Mouse (Mus musculus): Measurements from ENCODE around the gene Lmln. TPM values are rescaled to one million over a fixed set of nuclear protein-coding genes. Genes with fewer than 3 reads are reported as not detected.
A peak's percentile ranks its signal among the peaks of the same experiment; 100 is the strongest.

Gene Lmln
- polyA plus RNA-seq, 1 experiment from 2014 or later, result 4.0 TPM

GRCm38 (mm10) chr16:33062682-33063131 lies 386 bp downstream of the Lmln start:
- WGBS, result under 1% methylated on average over 32 of the region's 35 CpGs
- H3K27me3 ChIP-seq (ENCODE audit: control insufficient read depth, insufficient read depth, low read depth, low read length), result no peaks in the 10 kb centered on the region
- ATAC-seq (ENCODE audit: low read depth), result peak; percentile 61
- peak overlapping the region; percentile 89 for H3K4me2 ChIP-seq (ENCODE audit: low read depth, low read length)
- peaks cover 18% of the 10 kb centered on the region for H3K4me1 ChIP-seq (replicated peaks; ENCODE audit: control insufficient read depth, insufficient read depth, low read length)
- H3K27ac ChIP-seq (ENCODE audit: low read length), result peak overlapping the region; percentile 85
- peak overlapping the region; percentile 81 for H3K4me3 ChIP-seq (ENCODE audit: low read length)
- H3K36me3 ChIP-seq (ENCODE audit: control insufficient read depth, insufficient read depth, low read length), result peaks cover 22% of the 10 kb centered on the region
- peak overlapping the region; percentile 76 for H3K9ac ChIP-seq (ENCODE audit: low read length)
- no peaks in the 10 kb centered on the region for H3K9me3 ChIP-seq (ENCODE audit: control insufficient read depth, low read length)

GRCm38 (mm10) chr16:33063267-33063666 lies 946 bp downstream of the Lmln start:
- Histone ChIP-seq H3K9ac (ENCODE audit: low read length) (peak overlapping the region; percentile 76), H3K27ac (ENCODE audit: low read length) (peak overlapping the region; percentile 85; the same call in 1 of the 2 replicates), H3K36me3 (ENCODE audit: control insufficient read depth, insufficient read depth, low read length) (peaks cover 22% of the 10 kb centered on the region), H3K4me1 (replicated peaks; ENCODE audit: control insufficient read depth, insufficient read depth, low read length) (peaks cover 13% of the 10 kb centered on the region), H3K4me3 (ENCODE audit: low read length) (peak overlapping the region; percentile 81), H3K9me3 (ENCODE audit: control insufficient read depth, low read length) (no peaks in the 10 kb centered on the region), H3K4me2 (ENCODE audit: low read depth, low read length) (peak overlapping the region; percentile 89), H3K27me3 (ENCODE audit: control insufficient read depth, insufficient read depth, low read depth, low read length) (no peaks in the 10 kb centered on the region)
- 10% methylated on average over 7 of the region's 7 CpGs for WGBS
- ATAC-seq (ENCODE audit: low read depth), result no peak

GRCm38 (mm10) chr16:33064636-33065035 lies 2.3 kb downstream of the Lmln start:
- 76% methylated on average over 9 of the region's 9 CpGs for WGBS
- no peaks in the 10 kb centered on the region for H3K9me3 ChIP-seq (ENCODE audit: control insufficient read depth, low read length)
- ATAC-seq (ENCODE audit: low read depth), result no peak
- no peak overlapping the region for H3K4me2 ChIP-seq (ENCODE audit: low read depth, low read length)
- H3K4me1 ChIP-seq (replicated peaks; ENCODE audit: control insufficient read depth, insufficient read depth, low read length), result peaks cover 10% of the 10 kb centered on the region
- no peak overlapping the region for H3K9ac ChIP-seq (ENCODE audit: low read length)
- H3K27me3 ChIP-seq (ENCODE audit: control insufficient read depth, insufficient read depth, low read depth, low read length), result no peaks in the 10 kb centered on the region
- H3K27ac ChIP-seq (ENCODE audit: low read length), result no peak overlapping the region
- peaks cover 10% of the 10 kb centered on the region for H3K36me3 ChIP-seq (ENCODE audit: control insufficient read depth, insufficient read depth, low read length)
- H3K4me3 ChIP-seq (ENCODE audit: low read length), result no peak overlapping the region

- Histone ChIP-seq H3K4me3 (ENCODE audit: low read length) (no peak overlapping the region), H3K36me3 (ENCODE audit: control insufficient read depth, insufficient read depth, low read length) (peaks cover 4% of the 10 kb centered on the region; the same call in 1 of the 2 replicates), H3K4me1 (replicated peaks; ENCODE audit: control insufficient read depth, insufficient read depth, low read length) (no peaks in the 10 kb centered on the region), H3K27ac (ENCODE audit: low read length) (no peak overlapping the region), H3K9me3 (ENCODE audit: control insufficient read depth, low read length) (no peaks in the 10 kb centered on the region), H3K4me2 (ENCODE audit: low read depth, low read length) (no peak overlapping the region), H3K27me3 (ENCODE audit: control insufficient read depth, insufficient read depth, low read depth, low read length) (no peaks in the 10 kb centered on the region), H3K9ac (ENCODE audit: low read length) (no peak overlapping the region)
- ATAC-seq (ENCODE audit: low read depth), result no peak
These were observed 8.6 kb downstream of the Lmln start for GRCm38 (mm10) chr16:33070928-33071327.

GRCm38 (mm10) chr16:33072871-33073557 lies 10.7 kb downstream of the Lmln start:
- H3K4me2 ChIP-seq (ENCODE audit: low read depth, low read length), result no peak overlapping the region
- H3K9ac ChIP-seq (ENCODE audit: low read length), result no peak overlapping the region
- WGBS, result 83% methylated on average over 6 of the region's 6 CpGs
- peaks cover 4% of the 10 kb centered on the region; the same call in 1 of the 2 replicates for H3K36me3 ChIP-seq (ENCODE audit: control insufficient read depth, insufficient read depth, low read length)
- H3K27me3 ChIP-seq (ENCODE audit: control insufficient read depth, insufficient read depth, low read depth, low read length), result no peaks in the 10 kb centered on the region
- no peaks in the 10 kb centered on the region for H3K4me1 ChIP-seq (replicated peaks; ENCODE audit: control insufficient read depth, insufficient read depth, low read length)
- H3K9me3 ChIP-seq (ENCODE audit: control insufficient read depth, low read length), result no peaks in the 10 kb centered on the region
- H3K4me3 ChIP-seq (ENCODE audit: low read length), result no peak overlapping the region
- no peak for ATAC-seq (ENCODE audit: low read depth)
- H3K27ac ChIP-seq (ENCODE audit: low read length), result no peak overlapping the region

GRCm38 (mm10) chr16:33074967-33075366 lies 12.6 kb downstream of the Lmln start:
- no peak for ATAC-seq (ENCODE audit: low read depth)
- H3K36me3 ChIP-seq (ENCODE audit: control insufficient read depth, insufficient read depth, low read length), result peaks cover 4% of the 10 kb centered on the region; the same call in 1 of the 2 replicates
- WGBS, result 58% methylated on average over 5 of the region's 5 CpGs
- no peaks in the 10 kb centered on the region for H3K4me1 ChIP-seq (replicated peaks; ENCODE audit: control insufficient read depth, insufficient read depth, low read length)
- H3K4me2 ChIP-seq (ENCODE audit: low read depth, low read length), result no peak overlapping the region
- no peak overlapping the region for H3K27ac ChIP-seq (ENCODE audit: low read length)
- no peak overlapping the region for H3K4me3 ChIP-seq (ENCODE audit: low read length)
- no peaks in the 10 kb centered on the region for H3K27me3 ChIP-seq (ENCODE audit: control insufficient read depth, insufficient read depth, low read depth, low read length)
- no peak overlapping the region for H3K9ac ChIP-seq (ENCODE audit: low read length)
- H3K9me3 ChIP-seq (ENCODE audit: control insufficient read depth, low read length), result no peaks in the 10 kb centered on the region

- Histone ChIP-seq H3K4me2 (ENCODE audit: low read depth, low read length) (no peak overlapping the region), H3K9me3 (ENCODE audit: control insufficient read depth, low read length) (no peaks in the 10 kb centered on the region), H3K36me3 (ENCODE audit: control insufficient read depth, insufficient read depth, low read length) (peaks cover 1% of the 10 kb centered on the region; the same call in 1 of the 2 replicates), H3K27me3 (ENCODE audit: control insufficient read depth, insufficient read depth, low read depth, low read length) (no peaks in the 10 kb centered on the region), H3K9ac (ENCODE audit: low read length) (no peak overlapping the region), H3K4me1 (replicated peaks; ENCODE audit: control insufficient read depth, insufficient read depth, low read length) (no peaks in the 10 kb centered on the region), H3K4me3 (ENCODE audit: low read length) (no peak overlapping the region), H3K27ac (ENCODE audit: low read length) (no peak overlapping the region)
- 41% methylated on average over 6 of the region's 6 CpGs for WGBS
- ATAC-seq (ENCODE audit: low read depth), result no peak
These were observed 13.8 kb downstream of the Lmln start for GRCm38 (mm10) chr16:33076078-33076477.

GRCm38 (mm10) chr16:33077069-33077627 lies 14.8 kb downstream of the Lmln start:
- WGBS, result 83% methylated on average over 5 of the region's 5 CpGs
- Histone ChIP-seq H3K9me3 (ENCODE audit: control insufficient read depth, low read length) (no peaks in the 10 kb centered on the region), H3K4me1 (replicated peaks; ENCODE audit: control insufficient read depth, insufficient read depth, low read length) (no peaks in the 10 kb centered on the region), H3K4me3 (ENCODE audit: low read length) (no peak overlapping the region), H3K36me3 (ENCODE audit: control insufficient read depth, insufficient read depth, low read length) (no peaks in the 10 kb centered on the region), H3K27ac (ENCODE audit: low read length) (no peak overlapping the region), H3K27me3 (ENCODE audit: control insufficient read depth, insufficient read depth, low read depth, low read length) (no peaks in the 10 kb centered on the region), H3K4me2 (ENCODE audit: low read depth, low read length) (no peak overlapping the region), H3K9ac (ENCODE audit: low read length) (no peak overlapping the region)
- no peak for ATAC-seq (ENCODE audit: low read depth)

- Histone ChIP-seq H3K4me3 (ENCODE audit: low read length) (no peak overlapping the region), H3K4me1 (replicated peaks; ENCODE audit: control insufficient read depth, insufficient read depth, low read length) (no peaks in the 10 kb centered on the region), H3K9ac (ENCODE audit: low read length) (no peak overlapping the region), H3K4me2 (ENCODE audit: low read depth, low read length) (no peak overlapping the region), H3K27me3 (ENCODE audit: control insufficient read depth, insufficient read depth, low read depth, low read length) (no peaks in the 10 kb centered on the region), H3K27ac (ENCODE audit: low read length) (no peak overlapping the region), H3K36me3 (ENCODE audit: control insufficient read depth, insufficient read depth, low read length) (no peaks in the 10 kb centered on the region), H3K9me3 (ENCODE audit: control insufficient read depth, low read length) (no peaks in the 10 kb centered on the region)
- ATAC-seq (ENCODE audit: low read depth), result no peak
- 88% methylated on average over 7 of the region's 7 CpGs for WGBS
These were observed 17.7 kb downstream of the Lmln start for GRCm38 (mm10) chr16:33080063-33080462.
